Mouse (Mus musculus) liver, adult 2 months (tissue): ENCODE data around the gene Hcls1.

Experiments used
- CTCF ChIP-seq: fragments of 200-500 bp; IDR thresholded peaks from 2 replicates; pipeline ENCODE4 v1.5.1; 2011; ENCODE audit warnings: low read depth, low read length, control low read depth
- POLR2A ChIP-seq: fragments of 200-500 bp; IDR thresholded peaks from 2 replicates; pipeline ENCODE4 v1.6.1; 2011; ENCODE audit warnings: low read length, control low read depth; ENCODE audit not compliant: insufficient read depth; ENCODE audit errors: extremely low read depth

- TF ChIP-seq CTCF (no peak), POLR2A (no peak)
Measured at GRCm38 (mm10) chr16:36891415-36891814, 43.4 kb upstream of the Hcls1 start.
